Mouse (Mus musculus) MEL (cell line): ENCODE data around the gene Pptc7. TPM values are rescaled to one million over a fixed set of nuclear protein-coding genes. Genes with fewer than 3 reads are reported as not detected.

Experiments used
- DNase-seq: peaks from one replicate; pipeline ENCODE4 v3.0.0; 2011; ENCODE audit warnings: low read depth, low spot score
- H3K27ac ChIP-seq: 2 replicates; pipeline ENCODE4 v1.5.1; 2012; ENCODE audit warnings: low read depth, mild to moderate bottlenecking, control low read depth, low read length, moderate library complexity; ENCODE audit not compliant: control insufficient read depth
- H3K27me3 ChIP-seq, 2 experiments: fragments of 150-350 bp in 1 of 2; sonication (generic) in 1 of 2; 2 replicates each; pipeline ENCODE4 v1.6.1; 2012; ENCODE audit warnings: low read length in 2 of 2, mild to moderate bottlenecking in 2 of 2, improper control_type of control experiment in 1 of 2, moderate library complexity in 1 of 2; ENCODE audit not compliant: insufficient read depth in 2 of 2, control insufficient read depth in 1 of 2
- H3K36me3 ChIP-seq, 2 experiments: 2 replicates each; pipeline ENCODE4 v1.6.1; 2012 to 2014; ENCODE audit warnings: low read length in 2 of 2, improper control_type of control experiment in 1 of 2, inconsistent platforms in 1 of 2, mild to moderate bottlenecking in 1 of 2; ENCODE audit not compliant: insufficient read depth in 2 of 2, control insufficient read depth in 1 of 2
- H3K4me1 ChIP-seq, 2 experiments: fragments of 150-350 bp in 1 of 2; sonication (generic) in 1 of 2; 2 replicates each; pipeline ENCODE4 v1.6.1; 2012; ENCODE audit warnings: low read length in 2 of 2, improper control_type of control experiment in 1 of 2, mild to moderate bottlenecking in 1 of 2; ENCODE audit not compliant: insufficient read depth in 2 of 2, control insufficient read depth in 1 of 2
- H3K4me3 ChIP-seq, 2 experiments: fragments of 150-350 bp in 1 of 2; sonication (generic) in 1 of 2; 2 replicates each; pipeline ENCODE4 v1.5.1; 2012; ENCODE audit warnings: low read depth in 2 of 2, low read length in 2 of 2, mild to moderate bottlenecking in 2 of 2, moderate library complexity in 2 of 2, control low read depth in 1 of 2, improper control_type of control experiment in 1 of 2; ENCODE audit not compliant: control insufficient read depth in 1 of 2, insufficient read depth in 1 of 2
- H3K79me2 ChIP-seq: 2 replicates; pipeline ENCODE4 v1.6.1; 2012; ENCODE audit warnings: mild to moderate bottlenecking, low read length, moderate library complexity; ENCODE audit not compliant: control insufficient read depth, poor library complexity, insufficient read depth
- H3K9ac ChIP-seq: 2 replicates; pipeline ENCODE4 v1.6.1; 2012; ENCODE audit warnings: low read depth, mild to moderate bottlenecking, control low read depth, low read length, moderate library complexity; ENCODE audit not compliant: control insufficient read depth, poor library complexity, severe bottlenecking
- H3K9me3 ChIP-seq: fragments of 150-350 bp; sonication (generic); replicated peaks from 2 replicates; pipeline ENCODE4 v1.6.1; 2012; ENCODE audit warnings: mild to moderate bottlenecking, low read length, improper control_type of control experiment, moderate library complexity; ENCODE audit not compliant: insufficient read depth
- BHLHE40 ChIP-seq: IDR thresholded peaks from 2 replicates; pipeline ENCODE4 v1.6.1; 2012; ENCODE audit warnings: low read depth, mild to moderate bottlenecking, inconsistent platforms, low read length, improper control_type of control experiment, borderline replicate concordance
- CHD1 ChIP-seq: IDR thresholded peaks from 2 replicates; pipeline ENCODE4 v1.6.1; 2012; ENCODE audit warnings: low read depth, mild to moderate bottlenecking, inconsistent platforms, low read length, improper control_type of control experiment
- CTCF ChIP-seq, 3 experiments: IDR thresholded peaks in 2 of 3; conservative IDR thresholded peaks in 1 of 3; 2 replicates each; pipeline ENCODE4 v1.5.1; 2011 to 2012; ENCODE audit warnings: low read length in 3 of 3, low read depth in 2 of 3, mild to moderate bottlenecking in 2 of 3, improper control_type of control experiment in 1 of 3, inconsistent platforms in 1 of 3, mixed read lengths in 1 of 3, moderate library complexity in 1 of 3; ENCODE audit not compliant: control insufficient read depth in 1 of 3, insufficient read depth in 1 of 3, poor library complexity in 1 of 3, severe bottlenecking in 1 of 3
- ELF1 ChIP-seq: IDR thresholded peaks from 2 replicates; pipeline ENCODE4 v1.6.1; 2014; ENCODE audit warnings: low read depth, mild to moderate bottlenecking, inconsistent platforms, low read length, improper control_type of control experiment, moderate library complexity
- EP300 ChIP-seq, 2 experiments: IDR thresholded peaks; 2 replicates each; pipeline ENCODE4 v1.6.1; 2011; ENCODE audit warnings: improper control_type of control experiment in 2 of 2, low read length in 2 of 2, low read depth in 1 of 2, mild to moderate bottlenecking in 1 of 2
- JUND ChIP-seq: IDR thresholded peaks from 2 replicates; pipeline ENCODE4 v1.6.1; 2011; ENCODE audit warnings: low read depth, mild to moderate bottlenecking, improper control_type of control experiment, low read length
- MAX ChIP-seq: IDR thresholded peaks from 2 replicates; pipeline ENCODE4 v1.6.1; 2011; ENCODE audit warnings: low read length, improper control_type of control experiment
- MEF2A ChIP-seq: IDR thresholded peaks from 2 replicates; pipeline ENCODE4 v1.6.1; 2014; ENCODE audit warnings: low read depth, mild to moderate bottlenecking, inconsistent platforms, low read length, improper control_type of control experiment; ENCODE audit not compliant: poor library complexity, insufficient replicate concordance, severe bottlenecking; ENCODE audit errors: extremely low read depth
- MXI1 ChIP-seq: IDR thresholded peaks from 2 replicates; pipeline ENCODE4 v1.6.1; 2011; ENCODE audit warnings: mild to moderate bottlenecking, low read depth, low read length, improper control_type of control experiment
- MYC ChIP-seq: IDR thresholded peaks from 2 replicates; pipeline ENCODE4 v1.6.1; 2011; ENCODE audit warnings: low read depth, mild to moderate bottlenecking, low read length, improper control_type of control experiment, moderate library complexity
- NELFE ChIP-seq: IDR thresholded peaks from 2 replicates; pipeline ENCODE4 v1.6.1; 2011; ENCODE audit warnings: low read depth, low read length, improper control_type of control experiment
- POLR2A ChIP-seq, 2 experiments: IDR thresholded peaks; 2 replicates each; pipeline ENCODE4 v1.6.1; 2011 to 2012; ENCODE audit warnings: low read length in 2 of 2, mild to moderate bottlenecking in 2 of 2, control low read depth in 1 of 2, improper control_type of control experiment in 1 of 2, low read depth in 1 of 2, moderate library complexity in 1 of 2; ENCODE audit not compliant: control insufficient read depth in 1 of 2, insufficient read depth in 1 of 2, poor library complexity in 1 of 2
- POLR2AphosphoS2 ChIP-seq: IDR thresholded peaks from 2 replicates; pipeline ENCODE4 v1.6.1; 2011; ENCODE audit warnings: low read length, improper control_type of control experiment
- SIN3A ChIP-seq: IDR thresholded peaks from 2 replicates; pipeline ENCODE4 v1.6.1; 2012; ENCODE audit warnings: low read length, improper control_type of control experiment, inconsistent platforms
- SMC3 ChIP-seq: IDR thresholded peaks from 2 replicates; pipeline ENCODE4 v1.6.1; 2011; ENCODE audit warnings: low read depth, low read length, improper control_type of control experiment
- TBP ChIP-seq: IDR thresholded peaks from 2 replicates; pipeline ENCODE4 v1.8.0; 2011; ENCODE audit warnings: low read depth, low read length, improper control_type of control experiment
- TCF12 ChIP-seq: IDR thresholded peaks from 2 replicates; pipeline ENCODE4 v1.6.1; 2014; ENCODE audit warnings: low read depth, mild to moderate bottlenecking, inconsistent platforms, low read length, improper control_type of control experiment, moderate library complexity
- USF1 ChIP-seq: IDR thresholded peaks from 2 replicates; pipeline ENCODE4 v1.6.1; 2014; ENCODE audit warnings: low read depth, mild to moderate bottlenecking, inconsistent platforms, low read length, improper control_type of control experiment, moderate library complexity
- USF2 ChIP-seq, 2 experiments: IDR thresholded peaks; 2 replicates each; pipeline ENCODE4 v1.6.1; 2011 to 2012; ENCODE audit warnings: improper control_type of control experiment in 2 of 2, low read length in 2 of 2, borderline replicate concordance in 1 of 2, inconsistent platforms in 1 of 2, low read depth in 1 of 2, mild to moderate bottlenecking in 1 of 2; ENCODE audit not compliant: insufficient read depth in 1 of 2
- ZC3H11A ChIP-seq: IDR thresholded peaks from 2 replicates; pipeline ENCODE4 v1.6.1; 2012; ENCODE audit warnings: low read depth, mild to moderate bottlenecking, inconsistent platforms, low read length, improper control_type of control experiment
- ZNF384 ChIP-seq: IDR thresholded peaks from 2 replicates; pipeline ENCODE4 v1.6.1; 2012; ENCODE audit warnings: low read depth, mild to moderate bottlenecking, inconsistent platforms, low read length, improper control_type of control experiment
- polyA plus RNA-seq, 2 experiments: library from polyadenylated mRNA; stranded (reverse) in 1 of 2; unstranded in 1 of 2; fragments of >175 nt in 1 of 2; fragments of >200 nt in 1 of 2; gene quantifications; 2 replicates each; pipeline versions ENCODE4 v1.2.1 to v1.2.4; 2012; ENCODE audit warnings: low replicate concordance in 2 of 2, low read depth in 1 of 2; ENCODE audit not compliant: insufficient read length in 2 of 2, insufficient read depth in 1 of 2, missing spikeins in 1 of 2
- total RNA-seq: library from RNA; depleted of rRNA; stranded (reverse); fragments of 300-350 nt; gene quantifications from 2 replicates; pipeline ENCODE4 v1.2.3, GENCODE M21; 2012

Pptc7 gene
- total and polyA plus RNA-seq, 3 experiments, result 17.3 to 22.3 TPM; not detected in 1

- TF ChIP-seq POLR2AphosphoS2, result no peak
- TF ChIP-seq USF2 (IDR thresholded peaks at IDR 0.05; ENCODE audit: borderline replicate concordance in 1 of 2, insufficient read depth in 1 of 2, low read depth in 1 of 2, low read length in 2 of 2), result no peak
- no peak for TF ChIP-seq BHLHE40
- no peak for TF ChIP-seq JUND
- no peak for TF ChIP-seq NELFE
- H3K9ac ChIP-seq, result no peak overlapping the region
- H3K79me2 ChIP-seq, result no peaks in the 10 kb centered on the region
- H3K4me1 ChIP-seq, result no peaks in the 10 kb centered on the region
- H3K27me3 ChIP-seq, result no peaks in the 10 kb centered on the region
- H3K9me3 ChIP-seq, result no peaks in the 10 kb centered on the region
- H3K4me3 ChIP-seq, result no peak overlapping the region
- no peaks in the 10 kb centered on the region for H3K36me3 ChIP-seq
- DNase-seq, result no peak
- no peak overlapping the region for H3K27ac ChIP-seq
These were observed 40.2 kb upstream of the Pptc7 start for GRCm38 (mm10) chr5:122243781-122244523.

- no peaks in the 10 kb centered on the region for H3K27me3 ChIP-seq
These were observed 39.0 kb upstream of the Pptc7 start for GRCm38 (mm10) chr5:122245186-122245585.

GRCm38 (mm10) chr5:122246547-122247167, 37.5 kb upstream of the Pptc7 start:
- Histone ChIP-seq H3K9ac (no peak overlapping the region), H3K27me3 (no peaks in the 10 kb centered on the region), H3K9me3 (no peaks in the 10 kb centered on the region), H3K4me3 (no peak overlapping the region), H3K4me1 (no peaks in the 10 kb centered on the region), H3K36me3 (no peaks in the 10 kb centered on the region), H3K27ac (no peak overlapping the region), H3K79me2 (no peaks in the 10 kb centered on the region)
- no peak for DNase-seq
- TF ChIP-seq POLR2AphosphoS2, result no peak
- no peak for TF ChIP-seq TCF12
- TF ChIP-seq MYC, result no peak
- TF ChIP-seq SIN3A, result no peak
- no peak for TF ChIP-seq ZNF384
- TF ChIP-seq MXI1, result no peak
- TF ChIP-seq ELF1, result no peak
- TF ChIP-seq NELFE, result no peak
- no peak for TF ChIP-seq CTCF (IDR thresholded peaks at IDR 0.05 in 2 of 3, conservative IDR thresholded peaks at IDR 0.05 in 1 of 3; ENCODE audit: control insufficient read depth in 1 of 3, insufficient read depth in 1 of 3, low read depth in 2 of 3, low read length in 3 of 3, poor library complexity in 1 of 3, severe bottlenecking in 1 of 3)
- TF ChIP-seq ZC3H11A, result no peak
- TF ChIP-seq JUND, result no peak
- TF ChIP-seq POLR2A (IDR thresholded peaks at IDR 0.05; ENCODE audit: control insufficient read depth in 1 of 2, insufficient read depth in 1 of 2, low read depth in 1 of 2, low read length in 2 of 2, poor library complexity in 1 of 2), result no peak

More at GRCm38 (mm10) chr5:122245186-122245585, 39.0 kb upstream of the Pptc7 start:
- Histone ChIP-seq H3K9me3 (no peaks in the 10 kb centered on the region), H3K4me3 (no peak overlapping the region), H3K79me2 (no peaks in the 10 kb centered on the region), H3K4me1 (no peaks in the 10 kb centered on the region), H3K27ac (no peak overlapping the region), H3K9ac (no peak overlapping the region), H3K36me3 (no peaks in the 10 kb centered on the region)
- TF ChIP-seq ELF1, result no peak
- no peak for TF ChIP-seq TBP
- TF ChIP-seq MEF2A, result no peak
- no peak for TF ChIP-seq NELFE
- no peak for TF ChIP-seq CHD1
- TF ChIP-seq EP300 (IDR thresholded peaks at IDR 0.05; ENCODE audit: low read depth in 1 of 2, low read length in 2 of 2), result no peak
- no peak for TF ChIP-seq SMC3
- no peak for TF ChIP-seq USF1
- no peak for TF ChIP-seq MAX
- DNase-seq, result peak; percentile 19
